Mouse (Mus musculus) spleen, adult 2 months (tissue): Measurements from ENCODE around the gene Akap14. TPM values are rescaled to one million over a fixed set of nuclear protein-coding genes. Genes with fewer than 3 reads are reported as not detected.
"Not testable (repeated sequence)": the region's sequence is repeated elsewhere in the genome, so short reads cannot be mapped to it uniquely, and the experiment has no call there.

Source experiments
- DNase-seq, 2 experiments: peaks; one replicate each; pipeline versions ENCODE4 v3.0.0 to v3.0.0-alpha.2; 2012 to 2021; ENCODE audit warnings: low spot score in 2 of 2, low read depth in 1 of 2
- H3K27ac ChIP-seq: fragments of 200-500 bp; 2 replicates; pipeline ENCODE4 v1.5.1; 2012; ENCODE audit warnings: low read length, inconsistent platforms; ENCODE audit not compliant: insufficient read depth
- H3K27me3 ChIP-seq: fragments of 200-500 bp; 2 replicates; pipeline ENCODE4 v1.6.1; 2012; ENCODE audit warnings: mild to moderate bottlenecking, moderate library complexity, low read length, inconsistent platforms; ENCODE audit not compliant: control insufficient read depth, insufficient read depth
- H3K36me3 ChIP-seq: fragments of 200-500 bp; 2 replicates; pipeline ENCODE4 v1.6.1; 2012; ENCODE audit warnings: mild to moderate bottlenecking, low read length, inconsistent platforms; ENCODE audit not compliant: control insufficient read depth, insufficient read depth
- H3K4me1 ChIP-seq: fragments of 200-500 bp; 2 replicates; pipeline ENCODE4 v1.6.1; 2011; ENCODE audit warnings: inconsistent platforms; ENCODE audit not compliant: control insufficient read depth, insufficient read depth, insufficient read length
- H3K4me3 ChIP-seq: fragments of 200-500 bp; 2 replicates; pipeline ENCODE4 v1.5.1; 2011; ENCODE audit warnings: mild to moderate bottlenecking, inconsistent platforms; ENCODE audit not compliant: insufficient read depth, insufficient read length; ENCODE audit errors: extremely low read depth
- CTCF ChIP-seq: fragments of 200-500 bp; IDR thresholded peaks from 2 replicates; pipeline ENCODE4 v1.5.1; 2011; ENCODE audit warnings: mild to moderate bottlenecking, inconsistent platforms; ENCODE audit not compliant: insufficient read depth, insufficient read length, insufficient replicate concordance; ENCODE audit errors: extremely low read depth
- POLR2A ChIP-seq: fragments of 200-500 bp; IDR thresholded peaks from 2 replicates; pipeline ENCODE4 v1.6.1; 2011; ENCODE audit warnings: low read depth, low read length, inconsistent platforms
- WGBS: fragments of 180-500 bp; shearing (Covaris S2); methylation state at CpG from one replicate; pipeline ENCODE4 v1.1.7; 2018; 5-methylcytosine and 5-hydroxymethylcytosine counted together
- polyA plus RNA-seq: library from polyadenylated mRNA; depleted of rRNA; stranded (reverse); fragments of >200 nt; gene quantifications from 2 replicates; pipeline ENCODE4 v1.2.3, GENCODE M21; 2012

The Akap14 gene
- polyA plus RNA-seq, 1 experiment = not detected

DNA sequence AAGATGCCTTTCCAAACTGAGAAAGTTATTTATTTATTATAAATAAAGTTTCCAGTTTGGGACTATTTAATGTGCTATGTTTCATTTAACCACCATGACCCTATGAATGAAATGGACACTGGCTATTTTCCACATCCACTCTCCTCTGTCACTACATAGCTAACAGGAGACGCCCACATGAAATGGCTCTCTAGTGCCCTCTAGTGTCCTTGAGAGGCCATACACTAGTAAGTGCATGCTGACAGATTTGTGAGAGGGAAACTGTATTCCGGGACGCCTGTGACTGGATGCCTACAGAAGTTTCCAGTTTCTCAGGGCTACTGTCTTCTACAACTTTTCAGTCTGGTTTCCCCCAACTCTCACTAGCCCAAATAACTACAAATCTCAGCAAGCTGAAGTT is 1.6 kb downstream of the Akap14 start:
- Histone ChIP-seq H3K4me3 (no peak overlapping the region), H3K27ac (no peak overlapping the region), H3K4me1 (no peaks in the 10 kb centered on the region), H3K36me3 (no peaks in the 10 kb centered on the region), H3K27me3 (no peaks in the 10 kb centered on the region)
- TF ChIP-seq POLR2A (no peak), CTCF (peak; percentile 13; the same call in 1 of the 2 replicates)
- 25% methylated on average over 3 of the region's 3 CpGs for WGBS
- DNase-seq = peak in 1 of 2 experiments; percentile 13

GRCm38 (mm10) chrX:37163115-37163514 is 5.5 kb downstream of the Akap14 start:
- 89% methylated on average over 18 of the region's 18 CpGs for WGBS
- H3K27ac ChIP-seq = no peak overlapping the region
- TF ChIP-seq CTCF = no peak
- no peak for TF ChIP-seq POLR2A
- no peaks in the 10 kb centered on the region for H3K36me3 ChIP-seq
- H3K4me1 ChIP-seq = no peaks in the 10 kb centered on the region
- DNase-seq = no peak
- no peaks in the 10 kb centered on the region for H3K27me3 ChIP-seq
- no peak overlapping the region for H3K4me3 ChIP-seq

DNA sequence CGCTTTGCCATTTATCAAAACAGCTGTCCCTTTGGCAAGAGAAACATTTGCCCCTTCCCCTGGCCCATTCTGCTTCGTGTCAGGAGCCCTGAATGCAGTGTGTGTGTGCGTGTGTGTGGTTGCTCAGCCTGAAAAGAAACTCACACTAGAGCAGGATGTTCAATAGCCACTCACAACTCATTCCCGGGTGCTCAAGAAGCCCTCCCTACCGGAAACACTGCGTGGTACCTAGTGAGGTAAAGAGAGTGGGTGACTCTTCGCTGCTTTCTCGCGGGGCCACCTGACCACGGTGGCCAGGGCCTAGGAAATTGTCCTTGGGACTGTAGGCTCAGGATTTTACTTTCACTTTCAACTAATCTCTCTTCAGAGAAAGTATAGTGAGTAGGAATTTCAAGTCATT is 7.5 kb downstream of the Akap14 start:
- Histone ChIP-seq H3K4me1 (no peaks in the 10 kb centered on the region), H3K27ac (no peak overlapping the region), H3K4me3 (no peak overlapping the region), H3K36me3 (no peaks in the 10 kb centered on the region), H3K27me3 (no peaks in the 10 kb centered on the region)
- TF ChIP-seq POLR2A (no peak), CTCF (no peak)
- WGBS = 53% methylated on average over 10 of the region's 10 CpGs
- no peak for DNase-seq

DNA sequence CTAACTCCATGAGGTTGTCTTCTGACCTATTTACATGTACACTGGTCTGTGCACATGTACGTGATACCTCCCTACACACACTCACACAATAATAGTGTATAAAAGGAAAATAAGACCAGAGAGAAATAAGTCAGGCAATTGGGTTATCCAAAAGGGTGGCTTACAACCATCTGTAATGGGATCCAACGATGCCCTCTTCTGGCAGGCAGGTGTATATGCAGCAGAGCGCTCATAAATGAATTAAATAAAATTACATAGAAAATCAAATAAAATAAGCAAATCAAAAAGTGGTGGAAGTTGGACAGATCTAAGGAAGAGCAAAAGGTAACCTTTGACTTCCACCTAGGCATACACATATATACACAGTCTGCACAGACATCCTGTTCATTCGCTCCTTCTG is 10.8 kb downstream of the Akap14 start:
- Histone ChIP-seq H3K27me3 (no peaks in the 10 kb centered on the region), H3K27ac (no peak overlapping the region), H3K4me3 (no peak overlapping the region), H3K36me3 (no peaks in the 10 kb centered on the region), H3K4me1 (no peaks in the 10 kb centered on the region)
- DNase-seq = no peak
- 64% methylated on average over 4 of the region's 4 CpGs for WGBS
- TF ChIP-seq POLR2A = no peak
- TF ChIP-seq CTCF = no peak

- Histone ChIP-seq H3K27ac (no peak overlapping the region), H3K36me3 (peaks cover 2% of the 10 kb centered on the region; the same call in 1 of the 2 replicates), H3K4me3 (no peak overlapping the region), H3K27me3 (no peaks in the 10 kb centered on the region), H3K4me1 (no peaks in the 10 kb centered on the region)
- 91% methylated on average over 2 of the region's 2 CpGs for WGBS
- no peak for TF ChIP-seq CTCF
- peak in 1 of 2 experiments; percentile 19 for DNase-seq
These were observed 23.7 kb downstream of the Akap14 start for GRCm38 (mm10) chrX:37144954-37145353.

- H3K27ac ChIP-seq, H3K36me3 ChIP-seq, DNase-seq, H3K4me3 ChIP-seq, H3K4me1 ChIP-seq, H3K27me3 ChIP-seq: not testable (repeated sequence)
- WGBS = 56% methylated on average over 2 of the region's 4 CpGs
These were observed 24.1 kb downstream of the Akap14 start for GRCm38 (mm10) chrX:37144498-37144897.

GRCm38 (mm10) chrX:37141732-37142131 is 26.9 kb downstream of the Akap14 start:
- TF ChIP-seq POLR2A (no peak), CTCF (no peak)
- no peak for DNase-seq
- WGBS = 69% methylated on average over 3 of the region's 3 CpGs
- H3K27me3 ChIP-seq = no peaks in the 10 kb centered on the region
- no peaks in the 10 kb centered on the region for H3K4me1 ChIP-seq
- no peak overlapping the region for H3K27ac ChIP-seq
- no peak overlapping the region for H3K4me3 ChIP-seq
- H3K36me3 ChIP-seq = peaks cover 3% of the 10 kb centered on the region; the same call in 1 of the 2 replicates
